Mouse (Mus musculus) E14TG2a.4 (cell line): ENCODE measurements around the gene Sphk2.
A peak's percentile ranks its signal among the peaks of the same experiment; 100 is the strongest.

Experiments
- CTCF ChIP-seq: conservative IDR thresholded peaks from 2 replicates; pipeline ENCODE4 v1.5.1; 2014; ENCODE audit warnings: low read length
- POU5F1 ChIP-seq: IDR thresholded peaks from 2 replicates; pipeline ENCODE4 v1.6.1; 2014; ENCODE audit warnings: low read length, borderline replicate concordance

GRCm38 (mm10) chr7:45767500-45767899 lies 49.7 kb upstream of the Sphk2 start:
- TF ChIP-seq CTCF (peak; percentile 24; the same call in 1 of the 2 replicates), POU5F1 (no peak)
